Mouse (Mus musculus) leukemia stem cell, adult 10-12 weeks (primary cell): Measurements from ENCODE around the gene Gnat3. TPM values are rescaled to one million over a fixed set of nuclear protein-coding genes. Genes with fewer than 3 reads are reported as not detected.

ENCODE experiments used
- polyA plus RNA-seq: library from polyadenylated mRNA; stranded (reverse); fragments of >175 nt; gene quantifications from 2 replicates; pipeline ENCODE4 v1.2.3, GENCODE M21; 2012; ENCODE audit warnings: low replicate concordance

Gnat3 gene
- polyA plus RNA-seq, result 0.22 TPM in 1 of 2 replicates, not detected in the other

GRCm38 (mm10) chr5:17962249-17962648, at the start of gene Gnat3:
Gene Gnat3, plus strand, starts transcription at chr5:17962549.

Other genes starting within 250 kb of the Gnat3 start
- gene Cd36, start 73.7 kb upstream of the Gnat3 start, polyA plus RNA-seq, result 0.17 and 2.1 TPM in 2 replicates